Mouse (Mus musculus) liver, embryonic 14.5 days (tissue): ENCODE results near the gene Inpp5b.

Experiments used
- CTCF ChIP-seq: IDR thresholded peaks from 2 replicates; pipeline ENCODE4 v1.5.1; 2016; ENCODE audit warnings: antibody characterized with exemption, low read depth, control low read depth
- EP300 ChIP-seq: IDR thresholded peaks from 2 replicates; pipeline ENCODE4 v1.6.1; 2016; ENCODE audit warnings: antibody characterized with exemption, low read depth

GRCm38 (mm10) chr4:124701052-124701845 lies 40.4 kb upstream of the Inpp5b start:
- no peak for TF ChIP-seq EP300
- TF ChIP-seq CTCF: no peak
